Mouse (Mus musculus) intestine, postnatal 0 days (tissue): Measurements from ENCODE around the gene Olfr1353. TPM values are rescaled to one million over a fixed set of nuclear protein-coding genes. Genes with fewer than 3 reads are reported as not detected.
"Not testable (repeated sequence)": the region's sequence is repeated elsewhere in the genome, so short reads cannot be mapped to it uniquely, and the experiment has no call there.

Experiments
- ATAC-seq: fragments of 200-750 bp; cut with Nextera tagmentation; 2 replicates; pipeline ENCODE4 v1.8.0; 2017; ENCODE audit warnings: mild to moderate bottlenecking, moderate TSS enrichment, moderate library complexity
- H3K27ac ChIP-seq: fragments of 300-500 bp; sonication (generic); 2 replicates; pipeline ENCODE4 v1.5.1; 2014; ENCODE audit warnings: mild to moderate bottlenecking, low read depth, low read length, moderate library complexity
- H3K27me3 ChIP-seq: fragments of 300-500 bp; sonication (generic); replicated peaks from 2 replicates; pipeline ENCODE4 v1.6.1; 2014; ENCODE audit warnings: low read length, mixed read lengths; ENCODE audit not compliant: control insufficient read depth, insufficient read depth
- H3K36me3 ChIP-seq: fragments of 300-500 bp; sonication (generic); 2 replicates; pipeline ENCODE4 v1.6.1; 2014; ENCODE audit warnings: mild to moderate bottlenecking, moderate library complexity; ENCODE audit not compliant: control insufficient read depth, insufficient read depth
- H3K4me1 ChIP-seq: fragments of 300-500 bp; sonication (generic); replicated peaks from 2 replicates; pipeline ENCODE4 v1.6.1; 2014; ENCODE audit warnings: antibody characterized with exemption, low read length, mixed read lengths; ENCODE audit not compliant: control insufficient read depth, insufficient read depth
- H3K4me2 ChIP-seq: fragments of 300-500 bp; sonication (generic); replicated peaks from 2 replicates; pipeline ENCODE4 v1.6.1; 2014; ENCODE audit warnings: low read depth, mild to moderate bottlenecking, moderate library complexity
- H3K4me3 ChIP-seq: fragments of 300-500 bp; sonication (generic); 2 replicates; pipeline ENCODE4 v1.5.1; 2014; ENCODE audit warnings: low read depth, low read length
- H3K9ac ChIP-seq: fragments of 300-500 bp; sonication (generic); 2 replicates; pipeline ENCODE4 v1.6.1; 2014; ENCODE audit warnings: mild to moderate bottlenecking, low read depth, low read length
- H3K9me3 ChIP-seq: fragments of 300-500 bp; sonication (generic); 2 replicates; pipeline ENCODE4 v1.6.1; 2016; ENCODE audit warnings: mixed run types; ENCODE audit not compliant: control insufficient read depth
- CTCF ChIP-seq: sonication (generic); IDR thresholded peaks from 2 replicates; pipeline ENCODE4 v1.5.1; 2016; ENCODE audit warnings: low read depth, mild to moderate bottlenecking, control low read depth, antibody characterized with exemption, moderate library complexity
- WGBS: fragments of 180-500 bp; shearing (Covaris S2); extraction: QIAGEN DNeasy Blood & Tissue Kit; methylation state at CpG from one replicate; pipeline ENCODE4 v1.1.7; 2014; 5-methylcytosine and 5-hydroxymethylcytosine counted together
- polyA plus RNA-seq: library from polyadenylated mRNA; unstranded; fragments of >200 nt; fragmentation: Nextera tagmentation; extraction: Ambion mirVana; gene quantifications from 2 replicates; pipeline ENCODE4 v1.2.1, GENCODE M21; 2015

The Olfr1353 gene
- polyA plus RNA-seq, result not detected in 2 replicates

GRCm38 (mm10) chr10:78963009-78963408 lies at the start of gene Olfr1353:
Olfr1353 (plus strand) TSS chr10:78963309.
- H3K4me1 ChIP-seq, H3K9ac ChIP-seq, H3K4me3 ChIP-seq, H3K4me2 ChIP-seq, H3K27me3 ChIP-seq, H3K27ac ChIP-seq, ATAC-seq, H3K36me3 ChIP-seq, H3K9me3 ChIP-seq: not testable (repeated sequence)

GRCm38 (mm10) chr10:78950336-78950735 lies 12.8 kb upstream of the Olfr1353 start, which contains the start of gene Olfr8:
Olfr8 (plus strand) TSS chr10:78950636.
- not testable (repeated sequence) for H3K9me3 ChIP-seq, H3K27ac ChIP-seq

GRCm38 (mm10) chr10:78980750-78981149 lies 17.6 kb downstream of the Olfr1353 start, which contains the start of gene Olfr1352:
Olfr1352 (plus strand) TSS chr10:78981050.
- TF ChIP-seq CTCF, result no peak
- H3K4me2 ChIP-seq, result no peak within 1 kb of the TSS
- ATAC-seq, result no peak

More at GRCm38 (mm10) chr10:78950336-78950735, 12.8 kb upstream of the Olfr1353 start, which contains the start of gene Olfr8:
- H3K36me3 ChIP-seq, H3K9ac ChIP-seq, H3K4me3 ChIP-seq, H3K4me1 ChIP-seq, H3K4me2 ChIP-seq, ATAC-seq, H3K27me3 ChIP-seq: not testable (repeated sequence)
- 81% methylated on average over 1 of the region's 1 CpGs for WGBS

GRCm38 (mm10) chr10:79012172-79012571 lies 49.1 kb downstream of the Olfr1353 start, which contains the start of gene Olfr1351:
Olfr1351 (plus strand) TSS chr10:79012472.
- 79% methylated on average over 1 of the region's 1 CpGs for WGBS
- no peaks in the 10 kb centered on the region for H3K9me3 ChIP-seq

More at GRCm38 (mm10) chr10:78980750-78981149, 17.6 kb downstream of the Olfr1353 start, which contains the start of gene Olfr1352:
- no peaks in the 10 kb centered on the region for H3K4me1 ChIP-seq
- H3K9me3 ChIP-seq, result no peaks in the 10 kb centered on the region
- H3K36me3 ChIP-seq, result no peaks in the 10 kb centered on the region
- no peak within 1 kb of the TSS for H3K9ac ChIP-seq
- H3K27ac ChIP-seq, result no peak within 1 kb of the TSS
- no peaks in the 10 kb centered on the region for H3K27me3 ChIP-seq
- no peak within 1 kb of the TSS for H3K4me3 ChIP-seq

More at GRCm38 (mm10) chr10:79012172-79012571, 49.1 kb downstream of the Olfr1353 start, which contains the start of gene Olfr1351:
- H3K27ac ChIP-seq, result no peak within 1 kb of the TSS
- no peak for ATAC-seq
- no peak within 1 kb of the TSS for H3K4me2 ChIP-seq
- H3K9ac ChIP-seq, result no peak within 1 kb of the TSS
- TF ChIP-seq CTCF, result no peak
- H3K27me3 ChIP-seq, result no peaks in the 10 kb centered on the region
- H3K4me1 ChIP-seq, result no peaks in the 10 kb centered on the region
- no peak within 1 kb of the TSS for H3K4me3 ChIP-seq
- H3K36me3 ChIP-seq, result no peaks in the 10 kb centered on the region

Other genes starting within 250 kb of the Olfr1353 start
- gene Casp14, start 245.0 kb upstream of the Olfr1353 start, polyA plus RNA-seq, result 0.10 and 0.30 TPM in 2 replicates
- not detected in 2 replicates for gene Ccdc105, start 210.2 kb upstream of the Olfr1353 start, polyA plus RNA-seq
- 0.38 and 0.51 TPM in 2 replicates for gene Slc1a6, start 182.8 kb upstream of the Olfr1353 start, polyA plus RNA-seq
- gene Olfr1356, start 111.1 kb upstream of the Olfr1353 start, polyA plus RNA-seq, result not detected in 2 replicates
- gene Olfr1355, start 87.8 kb upstream of the Olfr1353 start, polyA plus RNA-seq, result not detected in 2 replicates
- gene Olfr1354, start 50.1 kb upstream of the Olfr1353 start, polyA plus RNA-seq, result not detected in 2 replicates
- gene Olfr8, start 12.7 kb upstream of the Olfr1353 start, polyA plus RNA-seq, result not detected in 2 replicates
- not detected in 2 replicates for gene Olfr1352, start 17.7 kb downstream of the Olfr1353 start, polyA plus RNA-seq
- gene Olfr1351, start 49.2 kb downstream of the Olfr1353 start, polyA plus RNA-seq, result not detected in 2 replicates
- gene Olfr57, start 65.4 kb downstream of the Olfr1353 start, polyA plus RNA-seq, result 0.14 TPM in 1 of 2 replicates, not detected in the other
- gene 2610008E11Rik, start 134.3 kb downstream of the Olfr1353 start, polyA plus RNA-seq, result 6.2 and 6.4 TPM in 2 replicates
- gene Vmn2r80, start 185.5 kb downstream of the Olfr1353 start, polyA plus RNA-seq, result not detected in 2 replicates